Mouse (Mus musculus): ENCODE measurements around the gene Wdr83.

DNA sequence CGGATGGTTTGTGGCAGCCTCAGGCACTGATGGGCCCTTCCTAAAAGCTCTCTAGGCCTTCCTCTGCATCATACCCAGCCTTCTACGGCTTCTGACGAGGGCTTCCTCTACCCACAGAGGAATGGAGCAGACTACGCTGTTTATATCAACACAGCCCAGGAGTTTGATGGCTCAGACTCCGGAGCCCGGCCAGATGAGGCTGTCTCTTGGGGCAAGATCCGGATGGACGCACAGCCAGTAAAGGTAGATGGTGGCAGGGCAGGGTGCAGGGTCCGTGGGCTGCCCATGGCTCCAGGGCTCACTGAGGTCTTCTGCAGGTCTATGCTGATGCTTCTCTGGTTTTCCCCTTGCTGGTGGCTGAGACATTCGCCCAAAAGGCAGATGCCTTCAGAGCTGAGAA is 6.5 kb downstream of the Wdr83 start:
- TF ChIP-seq CTCF (IDR thresholded peaks at IDR 0.05; ENCODE audit: low read depth, low read length) (no peak), POLR2A (IDR thresholded peaks at IDR 0.05; ENCODE audit: borderline replicate concordance, low read depth, low read length) (no peak)
